Mouse (Mus musculus) kidney, adult 2 months (tissue): ENCODE results near the gene Dapp1. TPM values are rescaled to one million over a fixed set of nuclear protein-coding genes. Genes with fewer than 3 reads are reported as not detected.
"Not testable (repeated sequence)": the region's sequence is repeated elsewhere in the genome, so short reads cannot be mapped to it uniquely, and the experiment has no call there.

Experiments used
- DNase-seq: peaks from one replicate; pipeline ENCODE4 v3.0.0; 2021
- H3K27ac ChIP-seq: fragments of 200-500 bp; 2 replicates; pipeline ENCODE4 v1.5.1; 2012; ENCODE audit warnings: low read depth, low read length, control low read depth, inconsistent platforms; ENCODE audit not compliant: insufficient read depth
- H3K27me3 ChIP-seq: fragments of 200-500 bp; replicated peaks from 2 replicates; pipeline ENCODE4 v1.6.1; 2012; ENCODE audit warnings: mild to moderate bottlenecking, moderate library complexity, low read length, inconsistent platforms; ENCODE audit not compliant: control insufficient read depth, insufficient read depth
- H3K36me3 ChIP-seq: fragments of 200-500 bp; 2 replicates; pipeline ENCODE4 v1.6.1; 2012; ENCODE audit warnings: mild to moderate bottlenecking, moderate library complexity, low read length, inconsistent platforms; ENCODE audit not compliant: control insufficient read depth, insufficient read depth
- H3K4me1 ChIP-seq: fragments of 200-500 bp; 2 replicates; pipeline ENCODE4 v1.6.1; 2011; ENCODE audit warnings: low read length; ENCODE audit not compliant: control insufficient read depth, insufficient read depth
- H3K4me3 ChIP-seq: fragments of 200-500 bp; 2 replicates; pipeline ENCODE4 v1.5.1; 2011; ENCODE audit warnings: mild to moderate bottlenecking, low read depth, low read length, control low read depth; ENCODE audit not compliant: insufficient read depth
- CTCF ChIP-seq: fragments of 200-500 bp; conservative IDR thresholded peaks from 2 replicates; pipeline ENCODE4 v1.5.1; 2011; ENCODE audit warnings: low read depth, mild to moderate bottlenecking, control low read depth, low read length, moderate library complexity, mixed read lengths; ENCODE audit not compliant: insufficient read depth, insufficient read length
- POLR2A ChIP-seq: fragments of 200-500 bp; IDR thresholded peaks from one replicate; pipeline ENCODE4 v1.6.1; 2011; ENCODE audit warnings: low read depth, low read length, control low read depth
- WGBS: fragments of 180-500 bp; shearing (Covaris S2); methylation state at CpG from one replicate; pipeline ENCODE4 v1.1.7; 2018; 5-methylcytosine and 5-hydroxymethylcytosine counted together
- polyA plus RNA-seq: library from polyadenylated mRNA; depleted of rRNA; stranded (reverse); fragments of >200 nt; gene quantifications from 2 replicates; pipeline ENCODE4 v1.2.3, GENCODE M21; 2012

The Dapp1 gene
- polyA plus RNA-seq, 1 experiment: 2.3 TPM

GRCm38 (mm10) chr3:137919398-137919797, 61.9 kb downstream of the Dapp1 start:
- no peak for DNase-seq
- TF ChIP-seq POLR2A (no peak), CTCF (no peak)
- no peaks in the 10 kb centered on the region; the same call in 1 of the 2 replicates for H3K36me3 ChIP-seq
- WGBS: 78% methylated on average over 7 of the region's 7 CpGs
- peaks cover 7% of the 10 kb centered on the region; the same call in 1 of the 2 replicates for H3K4me1 ChIP-seq
- H3K27ac ChIP-seq: no peak overlapping the region
- peak overlapping the region; percentile 99 for H3K4me3 ChIP-seq
- H3K27me3 ChIP-seq: no peaks in the 10 kb centered on the region

GRCm38 (mm10) chr3:137918932-137919311, 62.4 kb downstream of the Dapp1 start:
- Histone ChIP-seq H3K27me3 (no peaks in the 10 kb centered on the region), H3K36me3 (no peaks in the 10 kb centered on the region; the same call in 1 of the 2 replicates), H3K27ac (peak overlapping the region; percentile 54; the same call in 1 of the 2 replicates), H3K4me1 (peaks cover 7% of the 10 kb centered on the region; the same call in 1 of the 2 replicates), H3K4me3 (peak overlapping the region; percentile 99)
- DNase-seq: peak; percentile 8
- no peak for TF ChIP-seq CTCF
- 8% methylated on average over 6 of the region's 6 CpGs for WGBS

GRCm38 (mm10) chr3:137918172-137918931, 63.0 kb downstream of the Dapp1 start, which contains the start of gene Lamtor3:
TSS of gene Lamtor3 (plus strand) at chr3:137918506.
- Histone ChIP-seq H3K27ac (peak within 1 kb of the TSS; percentile 54), H3K4me1 (peaks cover 7% of the 10 kb centered on the region; the same call in 1 of the 2 replicates), H3K27me3 (no peaks in the 10 kb centered on the region), H3K4me3 (peak within 1 kb of the TSS; percentile 99), H3K36me3 (no peaks in the 10 kb centered on the region; the same call in 1 of the 2 replicates)
- peak; percentile 93 for DNase-seq
- TF ChIP-seq CTCF: no peak
- peak; percentile 23 for TF ChIP-seq POLR2A
- WGBS: under 1% methylated on average over 47 of the region's 47 CpGs

GRCm38 (mm10) chr3:137917694-137918171, 63.6 kb downstream of the Dapp1 start:
- 0 out of 2 replicates have a peak overlapping the region, but pooled peaks have one; percentile 10 for H3K27ac ChIP-seq

GRCm38 (mm10) chr3:137914567-137914966, 66.8 kb downstream of the Dapp1 start:
- not testable (repeated sequence) for H3K4me1 ChIP-seq, H3K27ac ChIP-seq, H3K27me3 ChIP-seq, DNase-seq, H3K36me3 ChIP-seq, H3K4me3 ChIP-seq
- 38% methylated on average over 1 of the region's 1 CpGs for WGBS

More at GRCm38 (mm10) chr3:137917694-137918171, 63.6 kb downstream of the Dapp1 start:
- H3K4me3 ChIP-seq: peak overlapping the region; percentile 99
- H3K27me3 ChIP-seq: no peaks in the 10 kb centered on the region
- peaks cover 7% of the 10 kb centered on the region; the same call in 1 of the 2 replicates for H3K4me1 ChIP-seq
- no peaks in the 10 kb centered on the region; the same call in 1 of the 2 replicates for H3K36me3 ChIP-seq
- DNase-seq: no peak
- no peak for TF ChIP-seq CTCF
- WGBS: 36% methylated on average over 12 of the region's 12 CpGs

GRCm38 (mm10) chr3:137913093-137913492, 68.3 kb downstream of the Dapp1 start:
- peaks cover 4% of the 10 kb centered on the region; the same call in 1 of the 2 replicates for H3K4me1 ChIP-seq
- H3K27ac ChIP-seq: no peak overlapping the region
- no peak overlapping the region for H3K4me3 ChIP-seq
- H3K36me3 ChIP-seq: no peaks in the 10 kb centered on the region; the same call in 1 of the 2 replicates
- TF ChIP-seq POLR2A (no peak), CTCF (no peak)
- DNase-seq: no peak
- 64% methylated on average over 2 of the region's 2 CpGs for WGBS
- no peaks in the 10 kb centered on the region for H3K27me3 ChIP-seq

- 84% methylated on average over 10 of the region's 10 CpGs for whole genome bisulfite sequencing
- no peak for TF ChIP-seq POLR2A
- TF ChIP-seq CTCF: no peak
- Histone ChIP-seq H3K27ac (no peak overlapping the region), H3K36me3 (peaks cover 2% of the 10 kb centered on the region), H3K4me1 (no peaks in the 10 kb centered on the region), H3K27me3 (no peaks in the 10 kb centered on the region), H3K4me3 (no peak overlapping the region)
- DNase-seq: no peak
Measured at GRCm38 (mm10) chr3:137900149-137900548, 81.2 kb downstream of the Dapp1 start.
